Mouse (Mus musculus) thymus, adult 2 months (tissue): ENCODE results near the gene Nt5c3b.

Experiments used
- CTCF ChIP-seq: fragments of 200-500 bp; IDR thresholded peaks from 2 replicates; pipeline ENCODE4 v1.5.1; 2012; ENCODE audit warnings: mild to moderate bottlenecking, control low read depth, low read length, moderate library complexity, borderline replicate concordance; ENCODE audit not compliant: control insufficient read depth, poor library complexity, insufficient read depth; ENCODE audit errors: extremely low read depth
- POLR2A ChIP-seq: fragments of 200-500 bp; IDR thresholded peaks from 2 replicates; pipeline ENCODE4 v1.6.1; 2012; ENCODE audit warnings: mild to moderate bottlenecking, low read length, control low read depth, moderate library complexity; ENCODE audit not compliant: control insufficient read depth, poor library complexity, insufficient read depth; ENCODE audit errors: extremely low read depth

DNA sequence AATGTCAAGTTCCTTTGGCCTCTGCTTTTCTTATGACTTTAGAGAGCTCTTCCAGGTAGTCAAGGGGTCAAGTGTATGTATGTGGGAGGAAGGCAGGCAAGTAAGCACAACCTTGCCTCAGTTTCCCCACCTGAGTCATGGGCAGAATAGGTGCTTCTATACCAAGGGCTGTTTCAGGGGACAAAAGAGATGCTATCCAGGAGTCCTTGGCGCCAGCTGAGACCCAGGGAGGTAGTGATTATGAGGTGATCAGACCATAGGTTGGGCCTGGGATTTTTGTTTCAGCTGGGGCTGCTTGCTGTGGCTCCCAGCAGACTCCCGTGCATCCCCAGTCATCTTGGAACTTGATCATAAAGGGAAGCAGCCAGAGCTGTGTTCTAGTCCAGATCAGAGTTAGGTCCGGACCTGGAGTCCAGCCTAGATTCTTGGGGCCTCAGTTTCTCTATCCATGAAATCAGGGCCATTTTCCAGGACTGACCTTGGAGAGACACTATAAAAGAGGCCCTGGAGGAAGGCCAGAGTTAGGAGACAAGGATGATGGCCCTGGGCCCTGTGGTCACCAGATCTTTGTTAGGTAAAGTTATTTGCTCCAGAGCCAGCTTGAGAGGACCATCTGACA, 37.0 kb downstream of the Nt5c3b start:
- TF ChIP-seq CTCF (no peak), POLR2A (no peak)
